Mouse (Mus musculus) liver, embryonic 14.5 days (tissue): ENCODE data around the gene Nrros.

ENCODE experiments used
- CTCF ChIP-seq: IDR thresholded peaks from 2 replicates; pipeline ENCODE4 v1.5.1; 2016; ENCODE audit warnings: antibody characterized with exemption, low read depth, control low read depth
- EP300 ChIP-seq: IDR thresholded peaks from 2 replicates; pipeline ENCODE4 v1.6.1; 2016; ENCODE audit warnings: antibody characterized with exemption, low read depth

GRCm38 (mm10) chr16:32190011-32190441 lies 24.6 kb upstream of the Nrros start:
- TF ChIP-seq CTCF (no peak), EP300 (no peak)
